Mouse (Mus musculus): Measurements from ENCODE around the gene Eif4b. TPM values are rescaled to one million over a fixed set of nuclear protein-coding genes. Genes with fewer than 3 reads are reported as not detected.

Gene Eif4b
- polyA plus RNA-seq, 1 experiment from 2014 or later, result 99.6 TPM

DNA sequence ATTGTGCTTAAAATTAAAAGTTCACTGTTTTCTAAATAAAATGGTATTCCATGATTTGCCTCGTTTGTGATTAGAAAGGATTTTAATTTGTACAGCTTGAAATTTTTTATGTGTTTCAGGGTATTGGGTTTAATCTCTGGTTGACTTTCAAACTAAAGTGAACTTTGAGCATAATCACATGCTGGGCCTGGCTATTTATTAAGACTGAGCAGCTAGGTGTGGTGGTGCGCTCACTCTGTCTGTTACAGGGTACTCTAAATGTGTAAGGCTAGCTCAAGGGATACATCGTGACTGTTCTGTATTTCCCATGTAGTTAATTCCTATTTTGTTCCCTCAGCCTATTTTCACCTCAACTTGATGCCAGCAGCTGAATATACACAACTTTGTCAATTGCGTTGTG lies 8.6 kb downstream of the Eif4b start:
- DNase-seq (ENCODE audit: low spot score), result no peak
- Histone ChIP-seq H3K9me3 (no peaks in the 10 kb centered on the region), H3K36me3 (peaks cover 71% of the 10 kb centered on the region), H3K4me1 (peaks cover 4% of the 10 kb centered on the region), H3K27me3 (ENCODE audit: insufficient read depth, poor library complexity, severe bottlenecking) (no peaks in the 10 kb centered on the region), H3K27ac (no peak overlapping the region), H3K4me3 (no peak overlapping the region)
- WGBS, result 90% methylated on average over 4 of the region's 4 CpGs

DNA sequence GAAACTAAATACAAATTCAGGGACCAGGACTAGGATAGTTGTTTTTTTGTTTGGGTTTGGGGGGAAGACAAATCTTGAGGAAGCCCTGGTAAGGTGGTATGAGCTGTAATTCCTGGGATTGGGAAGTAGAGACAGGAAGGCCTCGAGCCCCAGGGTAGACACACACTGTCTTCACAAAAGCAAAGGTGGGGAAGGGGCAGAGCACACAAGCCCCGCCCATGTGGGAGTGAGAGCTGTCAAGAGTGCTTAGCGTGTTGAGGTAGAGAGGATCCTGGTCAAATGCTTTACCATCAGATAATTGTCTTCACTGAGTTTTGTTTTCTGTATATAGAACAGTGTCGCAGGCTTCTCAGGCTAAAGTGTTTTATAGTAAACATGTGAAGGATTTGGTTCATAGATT lies 9.5 kb downstream of the Eif4b start:
- H3K27ac ChIP-seq, result no peak overlapping the region
- WGBS, result 82% methylated on average over 4 of the region's 4 CpGs
- H3K4me3 ChIP-seq, result no peak overlapping the region
- H3K36me3 ChIP-seq, result peaks cover 80% of the 10 kb centered on the region
- no peaks in the 10 kb centered on the region for H3K27me3 ChIP-seq (ENCODE audit: insufficient read depth, poor library complexity, severe bottlenecking)
- no peak for DNase-seq (ENCODE audit: low spot score)
- peaks cover 4% of the 10 kb centered on the region for H3K4me1 ChIP-seq
- H3K9me3 ChIP-seq, result no peaks in the 10 kb centered on the region

GRCm38 (mm10) chr15:102089914-102090585 lies 16.5 kb downstream of the Eif4b start:
- no peaks in the 10 kb centered on the region for H3K4me1 ChIP-seq
- H3K27ac ChIP-seq, result no peak overlapping the region
- H3K4me3 ChIP-seq, result no peak overlapping the region
- H3K36me3 ChIP-seq, result peaks cover 100% of the 10 kb centered on the region
- WGBS, result 88% methylated on average over 12 of the region's 12 CpGs
- H3K9me3 ChIP-seq, result no peaks in the 10 kb centered on the region
- no peaks in the 10 kb centered on the region for H3K27me3 ChIP-seq (ENCODE audit: insufficient read depth, poor library complexity, severe bottlenecking)
- no peak for DNase-seq (ENCODE audit: low spot score)

- H3K27ac ChIP-seq, result no peak overlapping the region
- H3K4me3 ChIP-seq, result no peak overlapping the region
- H3K9me3 ChIP-seq, result no peaks in the 10 kb centered on the region
- H3K27me3 ChIP-seq (ENCODE audit: insufficient read depth, poor library complexity, severe bottlenecking), result no peaks in the 10 kb centered on the region
- WGBS, result 77% methylated on average over 12 of the region's 12 CpGs
- H3K4me1 ChIP-seq, result no peaks in the 10 kb centered on the region
- peaks cover 100% of the 10 kb centered on the region for H3K36me3 ChIP-seq
- no peak for DNase-seq (ENCODE audit: low spot score)
Observed at GRCm38 (mm10) chr15:102091063-102091679, 17.6 kb downstream of the Eif4b start.

- Histone ChIP-seq H3K27me3 (ENCODE audit: insufficient read depth, poor library complexity, severe bottlenecking) (no peaks in the 10 kb centered on the region), H3K9me3 (no peaks in the 10 kb centered on the region), H3K4me3 (no peak overlapping the region), H3K36me3 (peaks cover 100% of the 10 kb centered on the region), H3K27ac (no peak overlapping the region), H3K4me1 (no peaks in the 10 kb centered on the region)
- WGBS, result 93% methylated on average over 1 of the region's 1 CpGs
- DNase-seq (ENCODE audit: low spot score), result no peak
Observed at GRCm38 (mm10) chr15:102091688-102092087, 18.1 kb downstream of the Eif4b start.

- H3K4me3 ChIP-seq, result no peak overlapping the region
- WGBS, result 92% methylated on average over 4 of the region's 4 CpGs
- H3K27me3 ChIP-seq (ENCODE audit: insufficient read depth, poor library complexity, severe bottlenecking), result no peaks in the 10 kb centered on the region
- H3K27ac ChIP-seq, result no peak overlapping the region
- no peaks in the 10 kb centered on the region for H3K4me1 ChIP-seq
- no peak for DNase-seq (ENCODE audit: low spot score)
- no peaks in the 10 kb centered on the region for H3K9me3 ChIP-seq
- H3K36me3 ChIP-seq, result peaks cover 98% of the 10 kb centered on the region
Observed at GRCm38 (mm10) chr15:102092222-102092621, 18.6 kb downstream of the Eif4b start.

GRCm38 (mm10) chr15:102094157-102094556 lies 20.6 kb downstream of the Eif4b start:
- 81% methylated on average over 2 of the region's 2 CpGs for WGBS
- peaks cover 87% of the 10 kb centered on the region for H3K36me3 ChIP-seq
- DNase-seq (ENCODE audit: low spot score), result no peak
- no peaks in the 10 kb centered on the region for H3K27me3 ChIP-seq (ENCODE audit: insufficient read depth, poor library complexity, severe bottlenecking)
- H3K4me3 ChIP-seq, result no peak overlapping the region
- H3K27ac ChIP-seq, result no peak overlapping the region
- no peaks in the 10 kb centered on the region for H3K9me3 ChIP-seq
- H3K4me1 ChIP-seq, result peaks cover 16% of the 10 kb centered on the region

DNA sequence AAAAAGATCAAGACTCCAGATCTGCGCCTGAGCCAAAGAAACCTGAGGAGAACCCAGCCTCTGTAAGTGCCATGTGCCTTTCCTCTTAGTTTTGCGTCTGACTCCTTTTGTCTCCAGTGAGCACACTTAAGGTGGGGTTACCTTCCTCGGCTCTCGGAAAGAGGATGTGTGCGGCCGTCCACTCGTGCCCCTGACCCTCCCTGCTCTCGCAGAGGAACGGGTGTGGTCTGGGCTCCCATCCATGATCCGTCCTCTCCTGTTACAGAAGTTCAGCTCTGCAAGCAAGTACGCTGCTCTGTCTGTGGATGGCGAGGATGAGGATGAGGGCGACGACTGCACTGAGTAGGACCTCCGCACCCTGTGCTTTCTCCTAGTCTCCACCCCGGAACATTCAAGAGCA lies 21.4 kb downstream of the Eif4b start:
- Histone ChIP-seq H3K9me3 (no peaks in the 10 kb centered on the region), H3K4me1 (peaks cover 25% of the 10 kb centered on the region), H3K36me3 (peaks cover 78% of the 10 kb centered on the region), H3K4me3 (no peak overlapping the region), H3K27me3 (ENCODE audit: insufficient read depth, poor library complexity, severe bottlenecking) (no peaks in the 10 kb centered on the region), H3K27ac (no peak overlapping the region)
- no peak for DNase-seq (ENCODE audit: low spot score)
- WGBS, result 87% methylated on average over 16 of the region's 16 CpGs

GRCm38 (mm10) chr15:102097147-102097915 lies 23.8 kb downstream of the Eif4b start:
- Histone ChIP-seq H3K4me3 (no peak overlapping the region), H3K27ac (no peak overlapping the region), H3K9me3 (no peaks in the 10 kb centered on the region), H3K36me3 (peaks cover 55% of the 10 kb centered on the region), H3K27me3 (ENCODE audit: insufficient read depth, poor library complexity, severe bottlenecking) (no peaks in the 10 kb centered on the region), H3K4me1 (peaks cover 48% of the 10 kb centered on the region)
- DNase-seq (ENCODE audit: low spot score), result no peak
- 69% methylated on average over 8 of the region's 8 CpGs for WGBS

DNA sequence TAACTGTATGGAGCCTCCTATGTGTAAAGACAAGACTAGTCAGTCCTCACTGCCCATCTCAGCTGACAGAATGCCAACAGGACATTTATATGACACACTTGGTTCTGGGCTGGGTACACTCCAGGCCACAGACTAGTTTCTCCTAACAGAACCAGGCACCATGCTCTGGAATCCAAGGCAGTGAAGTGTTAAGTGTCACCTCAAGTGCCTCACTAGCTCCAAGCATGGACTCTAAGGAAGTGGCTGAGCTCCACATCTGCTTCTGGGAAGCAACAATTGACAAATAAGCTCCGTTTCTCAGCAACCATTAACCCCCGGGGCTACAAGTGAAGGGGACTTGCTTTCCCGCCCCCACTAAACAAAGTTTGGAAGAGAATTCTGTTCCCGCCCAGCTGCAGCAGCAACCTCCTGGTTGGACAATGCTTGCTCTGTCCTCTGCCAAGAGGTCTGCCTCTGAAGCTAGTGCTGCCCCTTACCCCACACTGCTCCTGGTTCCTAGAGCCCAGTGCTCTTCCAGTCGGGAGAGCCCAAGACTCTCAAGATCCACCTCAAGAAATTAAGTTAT lies 24.5 kb downstream of the Eif4b start:
- H3K27me3 ChIP-seq (ENCODE audit: insufficient read depth, poor library complexity, severe bottlenecking), result no peaks in the 10 kb centered on the region
- no peaks in the 10 kb centered on the region for H3K9me3 ChIP-seq
- peaks cover 47% of the 10 kb centered on the region for H3K36me3 ChIP-seq
- peaks cover 55% of the 10 kb centered on the region for H3K4me1 ChIP-seq
- no peak overlapping the region for H3K4me3 ChIP-seq
- DNase-seq (ENCODE audit: low spot score), result no peak
- 39% methylated on average over 5 of the region's 5 CpGs for WGBS
- H3K27ac ChIP-seq, result no peak overlapping the region

DNA sequence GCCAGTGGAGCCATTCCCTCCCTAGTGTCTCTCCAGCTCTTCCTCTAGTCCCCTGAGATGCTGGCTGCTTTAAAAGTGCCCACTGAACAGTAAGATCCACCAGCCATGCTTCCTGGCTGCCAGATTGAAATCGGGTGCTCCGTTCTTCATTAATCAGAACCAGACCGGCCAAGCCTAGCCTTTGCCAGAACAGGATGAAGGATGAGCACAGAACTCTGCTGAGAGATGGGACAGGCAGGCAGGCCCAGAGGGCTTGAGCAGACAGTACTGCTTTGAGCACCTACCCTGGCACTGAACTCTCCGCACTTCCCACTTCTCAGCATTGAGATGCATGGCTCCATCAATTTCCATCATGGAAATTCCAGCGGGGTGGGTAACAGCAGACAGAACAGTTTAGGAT lies 25.7 kb downstream of the Eif4b start:
- H3K27ac ChIP-seq, result 0 out of 2 replicates have a peak overlapping the region, but pooled peaks have one; percentile 93
- no peaks in the 10 kb centered on the region for H3K27me3 ChIP-seq (ENCODE audit: insufficient read depth, poor library complexity, severe bottlenecking)
- peak overlapping the region; percentile 72 for H3K4me3 ChIP-seq
- no peak for DNase-seq (ENCODE audit: low spot score)
- WGBS, result 40% methylated on average over 5 of the region's 5 CpGs
- peaks cover 67% of the 10 kb centered on the region for H3K4me1 ChIP-seq
- no peaks in the 10 kb centered on the region for H3K9me3 ChIP-seq
- peaks cover 36% of the 10 kb centered on the region for H3K36me3 ChIP-seq

DNA sequence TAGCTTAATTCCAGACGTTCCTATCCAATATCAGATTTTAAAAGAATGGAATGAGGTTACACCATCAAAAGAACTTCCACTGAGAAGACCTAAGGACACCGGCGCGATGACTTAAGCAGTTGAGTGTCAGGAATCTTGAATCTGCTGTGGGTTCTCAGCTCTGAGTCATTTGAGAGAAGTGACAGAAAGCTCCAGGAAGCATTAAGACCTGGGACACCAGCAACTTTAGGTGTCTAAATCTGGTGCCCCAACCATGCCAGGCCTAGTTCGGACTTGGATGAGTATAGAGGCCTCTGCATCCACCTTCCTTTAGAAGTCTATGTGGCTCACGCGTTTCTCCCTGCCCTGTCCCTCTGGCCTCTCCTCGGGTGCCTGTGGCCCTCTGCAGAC lies 26.2 kb downstream of the Eif4b start:
- DNase-seq (ENCODE audit: low spot score), result no peak
- no peaks in the 10 kb centered on the region for H3K9me3 ChIP-seq
- peaks cover 30% of the 10 kb centered on the region for H3K36me3 ChIP-seq
- H3K27ac ChIP-seq, result peak overlapping the region; percentile 93
- 20% methylated on average over 8 of the region's 8 CpGs for WGBS
- peaks cover 72% of the 10 kb centered on the region for H3K4me1 ChIP-seq
- no peaks in the 10 kb centered on the region for H3K27me3 ChIP-seq (ENCODE audit: insufficient read depth, poor library complexity, severe bottlenecking)
- peak overlapping the region; percentile 72 for H3K4me3 ChIP-seq
